Mouse (Mus musculus) frontal cortex, postnatal 25 days (tissue): ENCODE results near the gene Eefsec.

Experiments used
- DNase-seq, 2 experiments: peaks; one replicate each; pipeline ENCODE4 v3.0.0; 2022; ENCODE audit warnings: low spot score in 2 of 2

Eefsec gene

GRCm38 (mm10) chr6:88208321-88208720, 238.0 kb downstream of the Eefsec start:
- DNase-seq: no peak

GRCm38 (mm10) chr6:88207403-88208033, 238.8 kb downstream of the Eefsec start:
- DNase-seq: no peak
